Mouse (Mus musculus): ENCODE measurements at regions not wholly inside any gene's neighbourhood (a gene's known extent, or its start where the extent isn't known, plus 50 kb on each side); places are given as distances from the start of the nearest gene placed in this dataset.

- no peak overlapping the region for H3K4me3 ChIP-seq (ENCODE audit: insufficient read depth, poor library complexity, severe bottlenecking)
- no peak for TF ChIP-seq MYOD1 (IDR thresholded peaks at IDR 0.05; ENCODE audit: control insufficient read depth, insufficient read length, low read depth)
- no peak for TF ChIP-seq CEBPB (IDR thresholded peaks at IDR 0.05; ENCODE audit: low read depth)
- no peak for TF ChIP-seq USF1 (IDR thresholded peaks at IDR 0.05; ENCODE audit: low read depth)
- no peak for TF ChIP-seq CTCF (IDR thresholded peaks at IDR 0.05; ENCODE audit: control insufficient read depth, insufficient read depth, insufficient read length)
- no peak for TF ChIP-seq FOSL1 (IDR thresholded peaks at IDR 0.05; ENCODE audit: insufficient read depth, low read length, poor library complexity, severe bottlenecking)
- no peak for TF ChIP-seq MYOG (IDR thresholded peaks at IDR 0.05; ENCODE audit: control insufficient read depth, extremely low read depth, insufficient read length)
- no peak for TF ChIP-seq MAX (IDR thresholded peaks at IDR 0.05)
- H3K79me2 ChIP-seq (ENCODE audit: control insufficient read depth, insufficient read depth) = no peaks in the 10 kb centered on the region
- H3ac ChIP-seq (ENCODE audit: control insufficient read depth, insufficient read length, low read depth) = no peak overlapping the region
- no peaks in the 10 kb centered on the region for H3K27me3 ChIP-seq (ENCODE audit: control insufficient read depth, insufficient read depth, insufficient read length)
- H3K79me3 ChIP-seq (ENCODE audit: low read depth) = no peaks in the 10 kb centered on the region
- no peaks in the 10 kb centered on the region for H3K36me3 ChIP-seq (ENCODE audit: control insufficient read depth, insufficient read depth)
Measured at GRCm38 (mm10) chr19:14162773-14163172, 249.4 kb downstream of the Olfr1505 start.

GRCm38 (mm10) chr19:14165775-14166174, 252.4 kb downstream of the Olfr1505 start:
- TF ChIP-seq MYOG (IDR thresholded peaks at IDR 0.05; ENCODE audit: control insufficient read depth, extremely low read depth, insufficient read length) (no peak), CEBPB (IDR thresholded peaks at IDR 0.05; ENCODE audit: low read depth) (no peak), MAX (IDR thresholded peaks at IDR 0.05) (no peak), CTCF (IDR thresholded peaks at IDR 0.05; ENCODE audit: control insufficient read depth, insufficient read depth, insufficient read length) (no peak), MYOD1 (IDR thresholded peaks at IDR 0.05; ENCODE audit: control insufficient read depth, insufficient read length, low read depth) (no peak), FOSL1 (IDR thresholded peaks at IDR 0.05; ENCODE audit: insufficient read depth, low read length, poor library complexity, severe bottlenecking) (no peak), USF1 (IDR thresholded peaks at IDR 0.05; ENCODE audit: low read depth) (no peak)
- Histone ChIP-seq H3K27me3 (ENCODE audit: control insufficient read depth, insufficient read depth, insufficient read length) (no peaks in the 10 kb centered on the region), H3K79me2 (ENCODE audit: control insufficient read depth, insufficient read depth) (no peaks in the 10 kb centered on the region), H3K36me3 (ENCODE audit: control insufficient read depth, insufficient read depth) (no peaks in the 10 kb centered on the region), H3ac (ENCODE audit: control insufficient read depth, insufficient read length, low read depth) (no peak overlapping the region), H3K4me3 (ENCODE audit: insufficient read depth, poor library complexity, severe bottlenecking) (no peak overlapping the region), H3K79me3 (ENCODE audit: low read depth) (no peaks in the 10 kb centered on the region)

- Histone ChIP-seq H3K79me3 (ENCODE audit: low read depth) (no peaks in the 10 kb centered on the region), H3K79me2 (ENCODE audit: control insufficient read depth, insufficient read depth) (no peaks in the 10 kb centered on the region)
Measured at GRCm38 (mm10) chr19:14180244-14180643, 266.9 kb downstream of the Olfr1505 start.

DNA sequence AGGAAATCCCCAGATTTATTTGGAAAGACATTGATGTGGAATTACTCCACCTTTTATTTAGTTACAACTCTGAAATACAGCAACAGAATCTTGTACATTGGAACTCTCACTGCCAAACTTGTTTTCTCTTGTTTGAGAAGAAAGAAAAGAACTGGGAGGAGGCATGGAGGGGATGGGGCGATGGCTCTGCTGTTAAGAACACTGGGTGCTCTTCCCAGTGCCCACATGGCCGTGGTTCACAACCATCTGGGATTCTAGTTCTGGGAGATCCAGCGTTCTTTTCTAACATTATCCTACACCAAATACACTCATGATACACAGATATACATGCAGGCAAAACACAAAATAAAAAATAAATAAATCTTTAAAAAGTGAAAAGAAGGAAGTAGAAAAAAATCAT, 267.6 kb downstream of the Olfr1505 start:
- Histone ChIP-seq H3ac (ENCODE audit: control insufficient read depth, insufficient read length, low read depth) (no peak overlapping the region), H3K79me2 (ENCODE audit: control insufficient read depth, insufficient read depth) (no peaks in the 10 kb centered on the region), H3K36me3 (ENCODE audit: control insufficient read depth, insufficient read depth) (no peaks in the 10 kb centered on the region), H3K4me3 (ENCODE audit: insufficient read depth, poor library complexity, severe bottlenecking) (no peak overlapping the region), H3K79me3 (ENCODE audit: low read depth) (no peaks in the 10 kb centered on the region), H3K27me3 (ENCODE audit: control insufficient read depth, insufficient read depth, insufficient read length) (no peaks in the 10 kb centered on the region)
- TF ChIP-seq CEBPB (IDR thresholded peaks at IDR 0.05; ENCODE audit: low read depth) (no peak), MYOD1 (IDR thresholded peaks at IDR 0.05; ENCODE audit: control insufficient read depth, insufficient read length, low read depth) (no peak)

More at GRCm38 (mm10) chr19:14180244-14180643, 266.9 kb downstream of the Olfr1505 start:
- Histone ChIP-seq H3K36me3 (ENCODE audit: control insufficient read depth, insufficient read depth) (no peaks in the 10 kb centered on the region), H3K4me3 (ENCODE audit: insufficient read depth, poor library complexity, severe bottlenecking) (no peak overlapping the region), H3ac (ENCODE audit: control insufficient read depth, insufficient read length, low read depth) (no peak overlapping the region), H3K27me3 (ENCODE audit: control insufficient read depth, insufficient read depth, insufficient read length) (no peaks in the 10 kb centered on the region)
- no peak for TF ChIP-seq USF1 (IDR thresholded peaks at IDR 0.05; ENCODE audit: low read depth)
- no peak for TF ChIP-seq CTCF (IDR thresholded peaks at IDR 0.05; ENCODE audit: control insufficient read depth, insufficient read depth, insufficient read length)
- no peak for TF ChIP-seq MYOD1 (IDR thresholded peaks at IDR 0.05; ENCODE audit: control insufficient read depth, insufficient read length, low read depth)
- no peak for TF ChIP-seq FOSL1 (IDR thresholded peaks at IDR 0.05; ENCODE audit: insufficient read depth, low read length, poor library complexity, severe bottlenecking)

- Histone ChIP-seq H3K36me3 (ENCODE audit: control insufficient read depth, insufficient read depth) (no peaks in the 10 kb centered on the region), H3K79me2 (ENCODE audit: control insufficient read depth, insufficient read depth) (no peaks in the 10 kb centered on the region), H3K27me3 (ENCODE audit: control insufficient read depth, insufficient read depth, insufficient read length) (no peaks in the 10 kb centered on the region), H3ac (ENCODE audit: control insufficient read depth, insufficient read length, low read depth) (no peak overlapping the region), H3K79me3 (ENCODE audit: low read depth) (no peaks in the 10 kb centered on the region), H3K4me3 (ENCODE audit: insufficient read depth, poor library complexity, severe bottlenecking) (no peak overlapping the region)
- no peak for TF ChIP-seq CTCF (IDR thresholded peaks at IDR 0.05; ENCODE audit: control insufficient read depth, insufficient read depth, insufficient read length)
- TF ChIP-seq USF1 (IDR thresholded peaks at IDR 0.05; ENCODE audit: low read depth) = no peak
- no peak for TF ChIP-seq MAX (IDR thresholded peaks at IDR 0.05)
Measured at GRCm38 (mm10) chr19:14181661-14182415, 268.5 kb downstream of the Olfr1505 start.

DNA sequence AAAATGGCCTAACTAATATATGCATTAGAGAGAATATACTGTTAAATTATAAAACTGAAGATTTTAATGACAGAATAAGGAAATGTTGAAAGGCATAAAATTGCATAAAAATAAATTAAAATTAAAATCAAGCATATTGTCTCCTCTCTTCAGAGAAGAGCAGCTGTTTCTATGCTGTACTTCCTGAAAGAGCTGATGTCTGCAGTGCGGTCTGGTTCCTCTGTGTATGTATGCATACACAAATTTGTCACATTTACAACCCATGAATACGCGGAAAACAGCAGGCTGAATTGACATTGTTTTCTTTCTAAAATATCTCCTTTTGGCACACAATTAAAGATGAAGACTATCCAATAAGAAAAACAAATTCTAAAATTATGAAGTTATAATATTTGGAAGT, 278.5 kb downstream of the Olfr1505 start:
- Histone ChIP-seq H3ac (ENCODE audit: control insufficient read depth, insufficient read length, low read depth) (no peak overlapping the region), H3K36me3 (ENCODE audit: control insufficient read depth, insufficient read depth) (no peaks in the 10 kb centered on the region), H3K27me3 (ENCODE audit: control insufficient read depth, insufficient read depth, insufficient read length) (no peaks in the 10 kb centered on the region), H3K79me2 (ENCODE audit: control insufficient read depth, insufficient read depth) (no peaks in the 10 kb centered on the region), H3K4me3 (ENCODE audit: insufficient read depth, poor library complexity, severe bottlenecking) (no peak overlapping the region), H3K79me3 (ENCODE audit: low read depth) (no peaks in the 10 kb centered on the region)
- no peak for TF ChIP-seq MYOG (IDR thresholded peaks at IDR 0.05; ENCODE audit: control insufficient read depth, extremely low read depth, insufficient read length)
- TF ChIP-seq FOSL1 (IDR thresholded peaks at IDR 0.05; ENCODE audit: insufficient read depth, low read length, poor library complexity, severe bottlenecking) = no peak
- TF ChIP-seq USF1 (IDR thresholded peaks at IDR 0.05; ENCODE audit: low read depth) = no peak
- TF ChIP-seq CTCF (IDR thresholded peaks at IDR 0.05; ENCODE audit: control insufficient read depth, insufficient read depth, insufficient read length) = no peak
- TF ChIP-seq MAX (IDR thresholded peaks at IDR 0.05) = no peak
- no peak for TF ChIP-seq CEBPB (IDR thresholded peaks at IDR 0.05; ENCODE audit: low read depth)
- TF ChIP-seq MYOD1 (IDR thresholded peaks at IDR 0.05; ENCODE audit: control insufficient read depth, insufficient read length, low read depth) = no peak
